Mouse (Mus musculus) layer of hippocampus, adult 18-20 months (tissue): ENCODE results near the gene Dnah9. TPM values are rescaled to one million over a fixed set of nuclear protein-coding genes. Genes with fewer than 3 reads are reported as not detected.

Experiments
- DNase-seq, 2 experiments: peaks; one replicate each; pipeline ENCODE4 v3.0.0; 2022; ENCODE audit warnings: low spot score in 2 of 2
- long read RNA-seq: library from polyadenylated mRNA; stranded (forward); transcript quantifications from one replicate; pipeline ENCODE4 v2.0.0, GENCODE M21; 2021
- total RNA-seq, 2 experiments: library from RNA; stranded (reverse); gene quantifications; 2 replicates each; pipeline ENCODE4 v1.2.3; 2021

The Dnah9 gene
- 10 to 100 TPM; 14.8 to 16.1 TPM for total RNA-seq
- long read RNA-seq, partial matches to known transcripts, result 5 of 15 reads
- long read RNA-seq, other reads (novel, unspliced or antisense), result 10 of 15 reads

DNA sequence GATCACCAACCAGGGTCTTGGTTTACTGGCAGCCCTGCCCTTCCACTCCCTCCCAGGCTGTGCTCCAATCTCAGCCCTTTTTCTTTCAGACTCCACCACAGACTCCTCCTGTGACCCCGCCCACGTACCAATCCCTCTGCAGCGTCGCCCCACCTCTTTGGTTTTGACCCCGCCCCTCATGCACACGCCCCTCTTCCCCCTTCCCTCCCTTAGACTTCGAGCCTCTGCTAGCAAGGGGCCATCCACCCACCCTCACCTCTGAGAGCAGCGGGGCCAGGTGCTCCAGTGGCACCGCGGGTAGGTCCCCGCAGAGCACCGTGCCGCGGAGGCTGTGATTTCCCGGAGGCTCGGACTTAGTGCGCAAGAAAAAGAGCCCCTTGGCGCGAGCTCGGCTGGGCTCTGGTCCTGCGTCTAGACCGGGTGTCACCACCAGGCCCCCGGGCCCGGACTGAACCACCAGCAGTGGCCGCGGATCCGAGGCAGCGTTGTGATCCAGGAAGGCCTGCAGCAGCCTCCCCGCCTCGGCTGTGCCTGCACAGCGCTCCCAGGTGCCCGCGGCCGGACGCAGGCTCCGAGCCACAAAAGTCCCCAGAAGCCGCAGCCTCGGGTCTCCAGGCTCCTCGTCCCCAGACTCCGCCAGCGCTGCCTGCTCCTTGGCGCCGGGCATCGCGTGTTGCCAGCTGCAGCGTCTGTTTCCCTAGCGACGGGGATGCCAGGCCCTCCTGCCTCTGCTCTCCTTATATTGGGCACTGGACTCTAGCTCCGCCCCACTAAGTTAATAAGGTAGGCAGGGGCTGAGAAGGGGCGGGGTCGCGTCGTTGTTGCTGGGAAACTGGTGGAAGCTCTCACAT lies at the start of gene Dnah9:
TSS of gene Dnah9 (minus strand) at position 751 of the 851 bp plus-strand sequence.
- DNase-seq, result peak; percentile 90 to 94

DNA sequence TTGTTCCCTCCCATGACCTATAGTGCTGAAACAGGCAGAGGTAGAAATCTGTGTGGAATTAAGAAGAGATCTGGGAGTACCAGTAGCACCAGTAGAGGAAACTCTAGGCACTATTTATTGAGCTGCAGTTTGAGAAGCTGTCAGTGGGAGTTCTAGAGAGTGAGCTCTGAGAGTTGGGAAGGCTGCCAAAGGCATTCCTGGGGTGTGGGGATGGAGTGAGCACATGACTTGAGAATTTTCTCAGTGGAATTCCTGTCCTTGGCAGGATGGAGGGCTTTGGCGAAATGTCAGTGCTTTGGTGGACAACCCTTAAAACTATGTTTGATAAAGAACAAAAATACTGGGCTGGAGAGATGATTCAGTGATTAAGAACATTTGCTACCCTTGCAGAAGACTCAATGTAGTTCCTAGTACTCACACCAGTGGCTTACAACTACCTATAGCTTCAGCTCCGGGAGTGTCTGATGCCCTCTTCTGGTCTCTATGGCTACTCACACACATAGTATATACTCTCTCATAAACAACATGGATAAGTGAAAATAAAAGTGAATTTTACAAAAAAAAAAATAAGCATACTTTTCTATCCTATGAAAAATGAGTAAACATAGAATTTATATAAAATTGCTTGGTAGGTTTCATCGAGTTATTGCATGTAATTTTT lies 20.4 kb upstream of the Dnah9 start:
- DNase-seq, result peak; percentile 46 to 61

DNA sequence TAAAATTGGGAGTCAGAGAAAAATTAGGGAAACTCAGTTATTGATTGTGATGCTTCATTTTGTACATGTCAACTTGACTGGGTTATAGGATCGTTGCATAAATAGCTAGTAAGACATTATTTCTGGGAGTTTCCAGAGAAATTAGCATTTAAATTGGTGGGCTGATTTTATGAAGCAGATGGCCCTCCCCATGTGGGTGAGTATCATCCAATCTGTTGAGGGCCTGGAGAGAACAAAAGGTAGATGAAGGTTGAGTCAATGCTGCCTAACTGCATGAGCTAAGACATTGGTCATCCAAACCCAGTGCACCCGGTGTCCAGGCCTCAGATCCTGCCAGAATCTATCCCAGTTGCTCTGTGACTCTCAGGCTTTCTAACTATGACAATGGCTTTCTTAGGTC lies 19.8 kb upstream of the Dnah9 start:
- peak; percentile 52 to 79 for DNase-seq

DNA sequence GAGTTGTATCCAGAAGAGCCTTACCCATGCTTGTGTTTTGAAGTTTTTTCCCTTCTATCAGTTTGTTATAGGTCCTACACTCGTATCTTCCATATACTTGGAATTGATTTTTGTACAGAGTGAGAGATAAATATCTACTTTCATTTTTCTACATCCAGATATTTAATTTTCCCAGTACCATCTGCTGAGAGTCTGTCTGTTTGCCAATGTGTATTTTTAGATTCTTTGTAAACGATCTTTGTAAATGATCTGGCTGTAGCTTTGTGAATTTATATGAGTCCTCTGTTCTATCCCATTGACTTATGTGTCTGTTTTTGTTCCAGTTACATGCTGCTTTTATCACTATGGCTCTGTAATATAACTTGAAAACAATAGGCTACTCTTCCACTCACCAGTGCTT lies 9.4 kb upstream of the Dnah9 start:
- DNase-seq, result peak in 1 of 2 experiments; percentile 73

DNA sequence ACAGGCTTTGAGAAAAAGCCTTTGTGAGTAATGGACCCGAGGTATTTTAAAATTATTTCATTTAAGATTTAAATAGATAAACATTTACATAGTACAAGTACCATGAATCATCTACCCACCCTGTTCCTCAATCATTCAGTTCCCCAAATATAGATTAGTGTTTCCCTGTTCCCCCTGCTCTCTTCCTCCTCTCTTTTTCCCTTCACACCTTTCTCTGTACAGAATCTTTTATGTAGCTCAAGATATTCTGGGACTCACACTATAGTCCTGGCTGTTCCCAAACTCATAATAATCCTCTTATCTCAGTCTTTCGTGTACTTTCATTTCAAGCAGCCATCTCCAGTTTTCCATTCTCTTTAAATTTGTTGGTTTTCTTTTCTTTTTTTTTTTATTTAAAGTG lies 4.3 kb downstream of the Dnah9 start:
- no peak for DNase-seq

GRCm38 (mm10) chr11:66140631-66141252 lies 27.6 kb downstream of the Dnah9 start:
- DNase-seq, result no peak

DNA sequence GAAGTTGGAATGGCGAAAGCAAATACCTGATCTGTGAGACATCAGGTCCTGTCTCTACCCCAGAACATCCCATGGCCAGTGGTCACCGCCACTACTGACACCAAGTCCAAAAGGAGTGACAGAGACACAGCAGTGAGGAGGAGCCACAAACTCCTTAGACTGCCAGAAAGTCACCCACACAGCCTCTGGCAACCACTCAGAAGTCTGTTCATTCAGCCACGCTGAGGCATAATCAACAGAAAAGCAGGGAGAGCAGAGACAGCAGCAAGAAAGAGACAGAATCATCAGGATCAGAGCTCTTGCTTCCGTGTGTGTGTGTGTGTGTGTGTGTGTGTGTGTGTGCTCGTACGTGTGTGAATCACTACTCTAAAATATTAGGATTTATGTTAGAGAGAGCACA lies 33.5 kb downstream of the Dnah9 start:
- DNase-seq, result peak; percentile 28 to 55

- DNase-seq, result no peak
Measured at GRCm38 (mm10) chr11:66126150-66126549, 42.2 kb downstream of the Dnah9 start.

DNA sequence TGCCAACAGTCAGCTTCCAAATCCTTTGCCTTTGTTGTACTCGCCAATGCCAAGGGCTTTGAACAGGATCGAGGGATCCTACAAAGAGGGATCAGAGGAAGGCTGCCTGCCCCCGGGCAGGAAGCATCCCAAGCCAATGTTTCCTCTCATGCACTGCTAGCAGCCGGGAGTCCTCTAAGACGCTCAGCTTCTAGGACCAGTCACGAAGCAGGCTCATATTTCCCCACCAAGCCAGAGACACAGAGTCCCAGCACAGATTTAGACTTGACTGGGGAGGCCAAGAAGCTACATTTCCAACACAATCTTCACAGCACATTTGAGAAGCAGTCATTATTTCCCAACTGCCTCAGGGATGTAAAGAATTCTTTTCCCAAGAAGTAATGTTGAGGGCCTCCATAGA lies 43.9 kb downstream of the Dnah9 start:
- DNase-seq, result no peak

- peak; percentile 53 to 83 for DNase-seq
Measured at GRCm38 (mm10) chr11:66122017-66122416, 46.3 kb downstream of the Dnah9 start.

- DNase-seq, result peak in 1 of 2 experiments; percentile 30
Measured at GRCm38 (mm10) chr11:66083663-66084254, 84.6 kb downstream of the Dnah9 start.

GRCm38 (mm10) chr11:66072921-66073320 lies 95.4 kb downstream of the Dnah9 start:
- DNase-seq, result peak; percentile 71 to 89

- no peak for DNase-seq
Measured at GRCm38 (mm10) chr11:66058956-66059355, 109.4 kb downstream of the Dnah9 start.

- DNase-seq, result no peak
Measured at GRCm38 (mm10) chr11:66051294-66051693, 117.1 kb downstream of the Dnah9 start.

DNA sequence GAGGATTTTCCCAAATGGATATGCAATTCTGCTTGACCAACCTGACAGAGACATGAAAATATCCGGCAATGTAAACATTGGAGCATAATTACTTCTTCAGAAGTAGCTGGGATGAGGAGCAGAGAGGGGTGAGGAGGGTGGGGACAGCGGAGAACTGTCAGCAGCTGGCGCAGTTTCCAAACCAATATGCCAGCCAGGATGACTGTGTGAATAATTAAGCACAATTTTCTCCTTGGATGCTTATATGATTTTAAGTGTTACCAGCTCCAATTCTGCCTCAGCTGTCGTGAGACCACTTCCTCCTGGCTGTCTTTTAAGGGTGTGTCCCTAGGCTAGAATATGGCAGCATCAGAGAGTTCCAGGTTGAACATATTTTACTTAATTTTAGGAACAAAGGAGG lies 119.2 kb downstream of the Dnah9 start:
- no peak for DNase-seq

DNA sequence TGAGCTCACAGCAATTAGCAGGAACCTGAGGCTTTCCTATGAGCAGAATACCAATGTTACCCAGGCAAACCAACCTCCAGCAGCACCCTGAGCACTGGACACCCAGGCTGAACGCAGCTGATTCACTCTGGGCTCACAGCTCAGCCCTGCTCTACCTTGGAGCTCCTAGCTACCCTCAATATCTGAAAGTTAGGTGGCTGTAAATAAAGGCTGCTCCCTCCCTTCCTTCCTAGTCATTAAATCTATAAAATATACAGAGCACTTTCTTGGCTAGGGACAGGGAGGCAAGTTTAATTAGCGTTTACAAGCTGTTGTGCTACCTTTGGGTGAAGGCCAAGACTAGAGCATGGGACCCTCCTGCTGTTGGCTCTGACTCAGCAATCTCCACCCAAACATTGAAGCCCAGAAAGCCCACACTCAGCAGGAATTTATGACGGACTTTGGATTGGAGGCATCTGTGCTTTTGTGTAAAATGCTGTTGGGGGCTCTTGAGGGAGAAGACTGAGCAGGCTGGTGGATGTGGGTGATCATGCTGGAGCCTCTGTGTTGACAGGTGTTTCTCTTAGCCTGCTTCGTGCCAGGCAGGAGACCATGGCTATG lies 121.7 kb downstream of the Dnah9 start:
- DNase-seq, result peak; percentile 10 to 19

DNA sequence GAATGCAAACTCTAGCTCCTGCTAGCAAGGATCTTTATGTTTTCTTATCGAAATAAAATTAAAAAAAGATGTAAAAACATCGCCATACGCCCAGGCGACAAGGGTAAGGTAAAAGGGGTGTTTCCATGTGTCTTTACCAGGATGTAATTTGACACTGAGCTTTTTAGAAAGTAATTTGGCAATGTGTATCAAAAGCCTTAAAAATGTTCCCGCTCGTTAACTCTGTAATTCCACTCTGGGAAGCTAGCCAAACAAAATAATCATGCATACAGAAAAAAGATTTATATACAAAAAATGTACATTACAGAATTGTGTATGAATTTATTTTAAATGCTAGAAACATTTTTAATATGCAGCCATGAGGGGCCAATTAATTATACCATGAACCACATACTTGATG lies 124.7 kb downstream of the Dnah9 start:
- no peak for DNase-seq

DNA sequence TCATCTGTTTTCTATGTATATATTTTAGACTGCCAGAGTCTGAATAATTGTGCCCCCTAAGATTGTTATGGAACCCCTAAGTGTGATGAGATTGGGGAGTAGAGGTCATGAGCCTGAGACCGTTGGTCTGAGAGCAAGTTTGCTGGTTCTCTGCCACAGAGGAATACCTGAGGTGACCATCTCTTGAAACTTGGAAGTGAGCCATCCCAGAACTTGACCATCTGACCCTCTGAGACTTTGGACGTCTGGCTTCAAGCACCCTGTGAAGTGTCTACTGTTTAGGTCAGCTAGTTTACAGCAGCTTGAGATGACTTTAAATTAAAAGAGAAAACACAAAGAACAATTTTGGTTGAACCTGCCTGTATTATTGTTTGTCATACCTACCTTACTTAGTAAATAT lies 125.8 kb downstream of the Dnah9 start:
- DNase-seq, result no peak

GRCm38 (mm10) chr11:66025728-66026127 lies 142.6 kb downstream of the Dnah9 start:
- no peak for DNase-seq

GRCm38 (mm10) chr11:65975871-65976270 lies 192.5 kb downstream of the Dnah9 start:
- no peak for DNase-seq

- peak; percentile 81 to 85 for DNase-seq
Measured at GRCm38 (mm10) chr11:65930796-65931195, 237.6 kb downstream of the Dnah9 start.
